Mouse (Mus musculus) adrenal gland, postnatal 0 days (tissue): ENCODE results near the gene Trim41. TPM values are rescaled to one million over a fixed set of nuclear protein-coding genes. Genes with fewer than 3 reads are reported as not detected.

Experiments
- polyA plus RNA-seq: library from polyadenylated mRNA; unstranded; fragments of >200 nt; fragmentation: Nextera tagmentation; extraction: Ambion mirVana; gene quantifications from 2 replicates; pipeline ENCODE4 v1.2.1, GENCODE M21; 2015

Trim41 gene
- polyA plus RNA-seq, result 2.8 and 4.1 TPM in 2 replicates

DNA sequence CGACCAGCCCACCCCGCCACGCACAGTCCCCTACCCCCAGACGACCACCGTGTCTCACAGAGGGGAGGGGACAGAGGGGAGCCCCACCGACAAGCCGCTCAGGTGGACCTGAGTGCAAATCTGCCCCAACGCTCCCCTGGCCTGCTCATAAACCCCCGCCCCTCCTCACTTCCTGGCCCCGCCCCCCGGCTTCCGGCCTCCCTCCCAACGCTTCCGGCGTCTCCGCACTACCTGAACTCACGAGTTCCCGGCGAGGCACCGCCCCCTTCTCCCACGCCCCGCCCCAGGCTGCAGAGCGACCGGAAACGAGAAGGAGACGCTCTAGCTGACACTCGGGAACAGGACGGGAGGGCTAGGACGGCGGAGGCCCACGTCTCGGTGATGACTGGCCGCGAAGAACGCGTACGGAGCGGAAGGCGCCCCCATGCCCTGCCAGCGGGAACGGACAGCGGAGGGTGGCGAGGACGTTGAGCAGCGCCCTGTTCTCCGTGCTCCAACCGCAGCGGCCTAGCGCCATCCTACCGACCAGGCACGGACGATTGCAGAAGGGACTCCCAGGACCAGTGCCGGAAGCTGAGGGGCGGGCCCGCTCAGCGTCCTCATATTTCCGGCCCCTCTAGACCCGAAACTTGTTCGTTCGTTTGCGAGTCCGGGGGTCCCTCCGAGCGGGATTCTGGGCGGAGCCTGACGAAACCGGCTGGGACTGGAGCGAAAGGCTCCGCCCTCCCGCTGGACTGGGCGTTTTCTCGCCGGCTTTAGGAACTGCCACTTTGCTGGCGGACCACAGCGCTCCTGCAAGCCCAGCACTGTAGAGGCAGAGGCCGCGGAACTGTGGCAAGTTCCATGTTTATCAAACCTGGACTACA, at the start of gene Trim41:
Gene Trim41 (minus strand): TSS at position 554 of the 866 bp plus-strand sequence.

DNA sequence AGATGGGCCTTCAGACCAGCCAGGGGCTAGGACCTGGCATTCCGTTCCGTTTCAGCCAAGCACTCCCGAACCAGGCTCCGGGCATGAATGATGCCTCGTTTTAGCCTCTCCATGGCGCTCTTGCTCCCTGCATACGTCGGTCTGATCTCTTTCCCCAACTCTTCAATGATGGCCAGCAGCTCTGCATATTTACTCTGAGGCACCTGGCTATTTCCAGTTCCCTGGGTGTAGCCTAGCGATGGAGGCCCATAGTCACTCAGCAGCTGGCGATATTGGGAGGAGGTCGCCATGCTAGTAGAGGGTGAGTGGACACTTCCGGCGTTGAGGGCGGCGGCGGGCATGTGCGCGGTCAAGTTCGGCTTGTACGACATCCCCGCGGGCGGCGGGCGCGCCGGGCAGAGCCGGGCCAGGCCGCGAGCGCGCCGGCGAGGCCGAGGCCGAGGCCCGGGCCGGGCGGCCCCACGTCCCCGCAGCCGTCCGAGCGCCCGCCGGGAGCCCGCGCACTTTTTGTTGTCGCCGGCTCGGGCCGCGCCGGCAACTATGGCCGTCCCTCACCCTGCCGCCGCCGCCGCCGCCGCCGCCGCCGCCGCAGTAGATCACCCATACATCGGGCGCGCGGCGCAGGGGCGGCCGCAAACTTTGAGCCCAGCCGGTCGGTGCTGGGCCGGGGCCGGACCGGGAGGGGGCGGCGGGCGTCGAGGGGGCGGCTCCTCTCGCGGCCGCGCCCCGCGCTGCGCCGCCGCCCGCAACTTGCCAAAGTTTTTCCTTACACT, 9.0 kb upstream of the Trim41 start, which contains the start of the genes Trim7 and Gm12184:
Gene Trim7 (plus strand): TSS at position 162 of the 773 bp plus-strand sequence.
Gene Gm12184 (minus strand): TSS at position 677 of the 773 bp plus-strand sequence.

GRCm38 (mm10) chr11:48799921-48800701, 17.0 kb downstream of the Trim41 start, which contains the start of gene Rack1:
Rack1 (plus strand) TSS chr11:48800332.

Other genes starting within 250 kb of the Trim41 start
- 472 and 563 TPM in 2 replicates for gene Rack1, start 17.0 kb downstream of the Trim41 start, polyA plus RNA-seq
- 2.1 and 3.4 TPM in 2 replicates for gene Trim7, start 8.8 kb upstream of the Trim41 start, polyA plus RNA-seq
- gene Gm12184, start 9.3 kb upstream of the Trim41 start, polyA plus RNA-seq, result 7.5 and 15.4 TPM in 2 replicates
- gene Irgm1, start 54.3 kb upstream of the Trim41 start, polyA plus RNA-seq, result 22.4 and 29.2 TPM in 2 replicates
- gene Gm5431, start 84.9 kb upstream of the Trim41 start, polyA plus RNA-seq, result 0.43 and 0.76 TPM in 2 replicates
- gene Psme2b, start 128.8 kb upstream of the Trim41 start, polyA plus RNA-seq, result 8.9 and 10.8 TPM in 2 replicates
- 0.04 and 0.17 TPM in 2 replicates for gene Olfr56, start 161.5 kb upstream of the Trim41 start, polyA plus RNA-seq
- gene 9930111J21Rik1, start 162.0 kb upstream of the Trim41 start, polyA plus RNA-seq, result 0.50 and 0.68 TPM in 2 replicates
- 0.03 TPM in 1 of 2 replicates, not detected in the other for gene Gm12185, start 174.9 kb upstream of the Trim41 start, polyA plus RNA-seq
- gene Tgtp1, start 176.8 kb upstream of the Trim41 start, polyA plus RNA-seq, result 4.0 and 5.6 TPM in 2 replicates
- gene 9930111J21Rik2, start 233.9 kb upstream of the Trim41 start, polyA plus RNA-seq, result 0.85 and 1.5 TPM in 2 replicates
- 2.5 and 3.0 TPM in 2 replicates for gene Tgtp2, start 246.9 kb upstream of the Trim41 start, polyA plus RNA-seq